Mouse (Mus musculus): ENCODE data around the gene Apol6.

DNA sequence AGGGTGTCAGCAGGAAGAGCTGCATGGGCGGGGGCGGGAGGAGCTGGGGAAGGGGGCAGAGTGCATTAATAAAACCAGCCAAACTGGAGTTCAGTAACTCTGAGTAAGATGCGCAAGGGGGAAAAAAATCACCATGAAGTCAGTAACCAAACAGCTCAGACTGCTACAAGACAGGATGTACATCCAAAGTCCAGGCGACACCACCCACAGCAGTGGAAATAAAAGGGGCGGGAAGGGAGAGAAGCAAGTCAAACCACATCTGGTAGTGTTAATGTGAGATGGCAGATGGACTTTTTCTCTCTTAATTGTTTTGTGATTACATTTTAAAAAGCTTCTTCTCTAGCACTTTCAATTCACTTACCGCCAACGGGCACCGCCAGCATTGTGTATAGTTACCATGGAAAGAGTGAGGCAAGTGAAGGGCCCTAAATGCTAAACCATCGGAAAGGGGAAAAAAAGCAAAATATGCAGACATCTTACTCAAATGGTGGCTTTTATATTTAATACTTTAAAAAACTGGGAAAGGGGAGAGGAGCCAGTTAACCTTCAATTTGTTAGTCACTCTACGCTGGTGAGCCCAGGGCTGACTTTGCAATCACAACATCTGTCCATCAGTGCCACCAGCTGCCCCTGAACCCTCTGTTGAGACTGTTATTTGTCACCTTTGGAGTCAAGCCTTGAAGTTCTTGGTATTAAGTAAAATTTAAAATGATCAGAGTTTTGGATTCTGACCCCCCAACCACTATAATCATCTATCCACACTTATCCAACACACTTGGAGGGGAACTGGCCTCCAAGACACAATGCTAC is 60.0 kb downstream of the Apol6 start:
- no peak for TF ChIP-seq POLR2A (IDR thresholded peaks at IDR 0.05; ENCODE audit: low read depth, low read length)
- TF ChIP-seq CTCF (conservative IDR thresholded peaks at IDR 0.05 in 1 of 2, IDR thresholded peaks at IDR 0.05 in 1 of 2; ENCODE audit: low read depth in 2 of 2, low read length in 2 of 2), result no peak
- no peak for TF ChIP-seq HCFC1 (IDR thresholded peaks at IDR 0.05; ENCODE audit: low read depth, low read length)
- no peak for TF ChIP-seq GABPA (IDR thresholded peaks at IDR 0.05; ENCODE audit: insufficient replicate concordance, low read depth, low read length)
- TF ChIP-seq ETS1 (conservative IDR thresholded peaks at IDR 0.05; ENCODE audit: low read depth, low read length), result no peak
- no peak for TF ChIP-seq SIN3A (IDR thresholded peaks at IDR 0.05; ENCODE audit: low read length)
- no peak for TF ChIP-seq NRF1 (IDR thresholded peaks at IDR 0.05; ENCODE audit: low read depth, low read length)
- TF ChIP-seq USF1 (IDR thresholded peaks at IDR 0.05; ENCODE audit: low read depth, low read length), result no peak
- no peak for TF ChIP-seq NELFE (IDR thresholded peaks at IDR 0.05; ENCODE audit: low read depth, low read length)

All from CH12.LX (cell line).